Mouse (Mus musculus): ENCODE measurements around the gene 4933402D24Rik.

GRCm38 (mm10) chr1:63720161-63720560 is 48.9 kb downstream of the 4933402D24Rik start:
- no peak for TF ChIP-seq CTCF (IDR thresholded peaks at IDR 0.05; ENCODE audit: control insufficient read depth, insufficient read depth, low read length)
- TF ChIP-seq POLR2A (IDR thresholded peaks at IDR 0.05; ENCODE audit: borderline replicate concordance, control insufficient read depth, low read depth, low read length): no peak
